ENCODE assay signal across 9 mouse cellular contexts in genomic region chr1:125574219-125574618, GRCm38 (mm10). TPM values are rescaled to one million over a fixed set of nuclear protein-coding genes. Genes with fewer than 3 reads are reported as not detected.
A peak's percentile ranks its signal among the peaks of the same experiment; 100 is the strongest.
DNase-seq lines count a peak whose midpoint lies in the region; ATAC-seq and TF ChIP-seq lines count a peak whose summit lies in the region.
"Had no signal": no experiment of that assay in that cellular context is flagged by ENCODE, and none has a peak within 500 bp of the region (broad histone marks: within the 10 kb centered on the region; RNA-seq: fewer than 3 reads in every experiment).

No protein-coding gene starts in this region.

- no peak overlapping the region for H3K4me3 ChIP-seq in left cerebral cortex, adult 2 months
- H3K4me3 ChIP-seq: embryonic facial prominence, embryonic 13.5 days had no signal

- TF ChIP-seq CTCF in left cerebral cortex, adult 2 months (IDR thresholded peaks at IDR 0.05), result peak; percentile 63
- peak; percentile 31; the same call in 1 of the 2 replicates for TF ChIP-seq CTCF in brain, embryonic 14.5 days (IDR thresholded peaks at IDR 0.05; ENCODE audit: borderline replicate concordance, extremely low read depth, insufficient read depth, insufficient read length)

- H3K27ac ChIP-seq in left cerebral cortex, adult 2 months, result no peak overlapping the region
- H3K27ac ChIP-seq: embryonic facial prominence, embryonic 13.5 days had no signal

- ATAC-seq in erythroid progenitor cell, adult 5-6 weeks (replicated peaks; ENCODE audit: low FRiP score, poor library complexity, severe bottlenecking), result no peak

- DNase-seq in left cerebral cortex, adult 2 months (ENCODE audit: extremely low spot score in 1 of 2, low spot score in 2 of 2), result no peak
- DNase-seq in left cerebral cortex, postnatal 10 days (ENCODE audit: extremely low spot score in 1 of 2, low spot score in 2 of 2), result no peak
- peak; percentile 61 for DNase-seq in ES-CJ7 (ENCODE audit: low read depth, low spot score)
- peak; percentile 8 for DNase-seq in brain, embryonic 14.5 days (ENCODE audit: low read depth)
- DNase-seq in mesoderm, embryonic 11.5 days (ENCODE audit: low read depth, low spot score), result peak; percentile 5
- no peak for DNase-seq in gastrocnemius, postnatal 4 days (ENCODE audit: low spot score in 2 of 2)
- DNase-seq in cerebellum, adult 9-10 months, result no peak

- intact Hi-C loops in left cerebral cortex, adult 2 months (cut with DNase I), result loop anchor here (5.0 kb wide), 1 partner anchor 162 kb away; no protein-coding TSS in a partner anchor
- intact Hi-C loops in left cerebral cortex, postnatal 10 days (cut with DNase I), result no loop called here

- no peak for TF ChIP-seq POLR2A in brain, embryonic 14.5 days (IDR thresholded peaks at IDR 0.05; ENCODE audit: borderline replicate concordance, extremely low read depth, insufficient read depth, insufficient read length, poor library complexity, severe bottlenecking)

RNA-seq across cellular contexts. Expression of gene Slc35f5, which starts 13.8 kb away (rescaled TPM):
- total RNA-seq in left cerebral cortex, adult 2 months (2021), result 10 to 100 TPM; 21.0 TPM
- total RNA-seq in left cerebral cortex, postnatal 10 days (2021), result 10 to 100 TPM; 30.3 to 32.4 TPM
- 26.6 and 28.6 TPM in 2 replicates for polyA plus RNA-seq in brain, embryonic 14.5 days (2012; rRNA removed)
- total RNA-seq in gastrocnemius, postnatal 4 days (2021), result 10 to 100 TPM; 34.9 to 36.6 TPM
- total RNA-seq in erythroid progenitor cell, adult 5-6 weeks (2015; ENCODE audit: low replicate concordance), result 9.4 and 11.3 TPM in 2 replicates
- total RNA-seq in erythroid progenitor cell, adult 5-6 weeks (2017; ENCODE audit: low replicate concordance), result 0.30 and 1.0 TPM in 2 replicates

Comparison
In these comparisons a context has a peak if more than half of its experiments do, and no peak if none do; other contexts are left out.
1. DNase-seq: peak in ES-CJ7 (single experiment), brain, embryonic 14.5 days (single experiment) and mesoderm, embryonic 11.5 days (single experiment); none in left cerebral cortex, adult 2 months (0 of 2), left cerebral cortex, postnatal 10 days (0 of 2), gastrocnemius, postnatal 4 days (0 of 2) and cerebellum, adult 9-10 months (single experiment).